Mouse (Mus musculus): ENCODE results near the gene 1700012P22Rik. TPM values are rescaled to one million over a fixed set of nuclear protein-coding genes. Genes with fewer than 3 reads are reported as not detected.

1700012P22Rik gene
- polyA plus RNA-seq, 1 experiment, result not detected

DNA sequence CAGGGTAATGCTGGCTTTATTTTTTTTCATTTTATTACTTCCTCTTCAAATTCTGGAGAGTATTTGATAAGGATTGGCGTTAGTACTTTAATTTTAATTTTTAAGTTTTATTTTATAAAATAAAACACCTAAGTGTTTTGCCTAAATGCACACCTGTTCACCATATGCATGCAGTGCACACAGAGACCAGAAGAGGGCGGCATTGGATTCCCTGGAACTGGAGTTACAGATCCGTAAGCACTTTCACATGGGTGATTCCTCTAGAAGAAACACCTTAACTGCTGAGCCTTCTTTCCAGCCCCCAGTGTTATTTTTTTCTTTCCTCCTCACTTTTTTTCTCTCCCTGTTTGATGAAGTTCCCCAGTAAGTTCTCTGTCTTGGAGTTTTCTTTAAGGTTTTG, 9.7 kb downstream of the 1700012P22Rik start:
- Histone ChIP-seq H3K27me3 (replicated peaks) (no peaks in the 10 kb centered on the region), H3K4me1 (no peaks in the 10 kb centered on the region), H3K9me3 (no peaks in the 10 kb centered on the region), H3K4me3 (replicated peaks) (no peak overlapping the region), H3K36me3 (replicated peaks; ENCODE audit: low read length) (no peaks in the 10 kb centered on the region)
- TF ChIP-seq GATA1 (IDR thresholded peaks at IDR 0.05; ENCODE audit: borderline replicate concordance, low read length) (no peak), FLI1 (IDR thresholded peaks at IDR 0.05; ENCODE audit: low read length) (no peak)

DNA sequence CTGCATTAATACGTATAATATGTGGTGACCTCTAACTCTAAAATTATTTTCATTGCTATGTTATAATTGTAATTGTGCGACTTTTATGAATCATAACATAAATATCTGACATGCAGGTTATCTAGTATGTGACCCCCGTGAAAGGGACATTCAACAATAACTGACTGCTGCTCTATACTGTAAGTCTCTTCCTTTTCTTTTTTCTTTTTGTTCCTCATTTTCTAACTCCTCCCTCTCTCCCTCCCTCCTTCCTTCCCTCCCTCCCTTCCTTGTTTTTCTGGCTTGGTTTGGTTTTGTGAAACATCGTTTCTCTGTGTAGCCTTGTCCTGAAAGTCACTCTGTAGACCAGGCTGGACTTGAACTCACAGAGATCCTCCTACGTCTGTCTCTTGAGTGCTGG, 14.0 kb downstream of the 1700012P22Rik start:
- Histone ChIP-seq H3K9me3 (0 out of 2 replicates have a peak, but pooled peaks cover 2% of the 10 kb centered on the region), H3K4me3 (replicated peaks) (no peak overlapping the region), H3K27me3 (replicated peaks) (no peaks in the 10 kb centered on the region), H3K36me3 (replicated peaks; ENCODE audit: low read length) (no peaks in the 10 kb centered on the region), H3K4me1 (no peaks in the 10 kb centered on the region)
- TF ChIP-seq GATA1 (IDR thresholded peaks at IDR 0.05; ENCODE audit: borderline replicate concordance, low read length) (no peak), FLI1 (IDR thresholded peaks at IDR 0.05; ENCODE audit: low read length) (no peak)

DNA sequence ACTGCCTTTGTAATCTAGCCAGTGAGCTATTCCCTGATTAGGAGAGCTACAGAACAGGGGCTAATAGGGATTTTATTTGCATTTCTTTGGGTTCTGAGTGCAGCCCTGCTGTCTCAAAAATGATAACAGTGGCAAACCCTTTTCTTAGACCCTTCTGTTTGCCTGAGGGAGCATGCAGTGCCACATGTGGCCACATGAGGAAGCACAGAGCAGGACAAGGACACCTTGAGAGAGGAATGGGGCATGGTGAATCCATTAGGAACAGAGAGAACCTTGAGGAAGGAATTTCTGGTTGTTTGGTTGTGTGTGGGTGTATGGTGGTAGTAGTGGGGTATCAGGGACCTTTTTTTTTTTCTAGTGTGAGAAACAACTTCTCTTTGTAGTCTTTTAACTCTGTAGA, 17.9 kb downstream of the 1700012P22Rik start:
- H3K4me3 ChIP-seq (replicated peaks), result no peak overlapping the region
- no peaks in the 10 kb centered on the region for H3K4me1 ChIP-seq

DNA sequence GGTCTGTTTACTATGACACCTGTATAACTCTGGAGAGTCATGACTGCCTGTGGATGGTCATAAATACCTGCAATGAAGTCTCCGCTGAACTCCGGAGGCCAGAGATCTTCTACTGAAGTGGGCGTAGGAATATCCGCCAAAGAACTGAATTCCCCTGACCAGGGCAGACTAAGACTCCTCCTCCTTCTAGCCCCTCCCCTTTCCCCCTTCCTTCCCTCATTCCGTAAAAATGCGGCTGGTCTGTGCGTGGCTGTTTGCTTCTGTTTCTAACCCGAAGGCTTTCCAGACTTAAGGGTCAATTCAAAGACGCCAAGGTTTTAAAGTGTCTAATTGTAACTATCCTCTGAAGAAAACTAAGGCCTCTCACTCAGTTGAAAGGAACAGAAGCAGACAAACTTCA, 30.3 kb downstream of the 1700012P22Rik start, which contains the start of gene Pramef12:
Pramef12 (minus strand) TSS at position 175 of the 400 bp plus-strand sequence.
- Histone ChIP-seq H3K4me1 (no peaks in the 10 kb centered on the region), H3K36me3 (replicated peaks; ENCODE audit: low read length) (no peaks in the 10 kb centered on the region), H3K4me3 (replicated peaks) (no peak within 1 kb of the TSS), H3K27me3 (replicated peaks) (peaks cover 4% of the 10 kb centered on the region), H3K9me3 (peaks cover 3% of the 10 kb centered on the region; the same call in 1 of the 2 replicates)
- TF ChIP-seq GATA1 (IDR thresholded peaks at IDR 0.05; ENCODE audit: borderline replicate concordance, low read length) (no peak), FLI1 (IDR thresholded peaks at IDR 0.05; ENCODE audit: low read length) (no peak)

More for the DNA sequence above, 17.9 kb downstream of the 1700012P22Rik start:
- TF ChIP-seq GATA1 (IDR thresholded peaks at IDR 0.05; ENCODE audit: borderline replicate concordance, low read length) (no peak), FLI1 (IDR thresholded peaks at IDR 0.05; ENCODE audit: low read length) (no peak)
- no peaks in the 10 kb centered on the region for H3K27me3 ChIP-seq (replicated peaks)
- no peaks in the 10 kb centered on the region for H3K36me3 ChIP-seq (replicated peaks; ENCODE audit: low read length)
- peaks cover 8% of the 10 kb centered on the region; the same call in 1 of the 2 replicates for H3K9me3 ChIP-seq

DNA sequence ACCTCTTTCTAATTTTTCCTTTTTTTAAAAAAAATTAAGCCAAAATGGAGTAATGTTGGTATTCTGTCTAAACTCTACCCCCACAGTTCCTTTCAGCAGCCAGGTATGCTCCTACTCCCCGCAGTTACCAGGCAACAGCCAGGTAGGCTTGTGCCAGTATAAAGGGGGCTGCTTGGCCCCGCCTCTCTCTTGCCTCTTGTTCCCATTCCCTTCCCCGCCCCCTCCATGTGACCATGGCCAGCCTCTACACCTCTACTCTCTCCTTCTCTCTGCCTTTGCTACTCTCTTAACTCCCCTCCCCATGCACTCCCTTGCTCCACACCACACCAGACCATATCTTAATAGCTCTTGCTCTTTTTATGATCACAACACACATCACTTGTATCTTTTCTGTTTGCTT, 32.3 kb downstream of the 1700012P22Rik start:
- Histone ChIP-seq H3K4me3 (replicated peaks) (no peak overlapping the region), H3K27me3 (replicated peaks) (peaks cover 4% of the 10 kb centered on the region), H3K36me3 (replicated peaks; ENCODE audit: low read length) (no peaks in the 10 kb centered on the region), H3K9me3 (peaks cover 3% of the 10 kb centered on the region; the same call in 1 of the 2 replicates), H3K4me1 (no peaks in the 10 kb centered on the region)
- no peak for TF ChIP-seq GATA1 (IDR thresholded peaks at IDR 0.05; ENCODE audit: borderline replicate concordance, low read length)
- TF ChIP-seq FLI1 (IDR thresholded peaks at IDR 0.05; ENCODE audit: low read length), result no peak

DNA sequence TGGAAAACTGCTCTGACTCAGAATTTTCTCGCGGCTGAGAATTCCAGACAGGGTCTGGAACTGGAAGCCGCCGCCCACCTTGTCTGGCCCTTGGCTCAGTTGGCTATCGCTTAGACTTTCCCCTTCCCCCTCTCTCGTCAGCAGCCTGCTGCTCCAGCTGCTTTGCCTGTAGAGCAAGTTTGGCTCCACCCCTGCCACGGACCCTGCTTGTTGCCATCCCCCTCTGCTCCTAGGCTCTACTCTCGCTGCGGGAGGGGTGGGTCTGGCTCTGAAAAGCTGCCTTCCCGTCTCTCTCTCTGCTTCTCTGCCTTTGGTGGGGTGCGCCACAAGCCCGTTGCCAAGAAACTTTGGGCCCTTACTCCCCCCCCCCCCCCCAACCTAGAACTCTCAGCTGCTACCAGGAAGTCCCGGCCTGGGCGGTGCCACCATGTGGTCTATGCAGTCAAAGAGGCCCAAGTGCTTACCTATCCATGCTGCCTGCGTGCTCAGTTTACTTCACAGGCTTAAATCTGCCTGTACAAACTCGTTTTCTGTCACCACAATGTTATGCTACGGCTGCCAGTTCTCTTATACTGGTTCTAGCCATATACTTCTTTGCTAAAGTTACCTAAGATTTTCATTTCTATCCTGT, 34.0 kb downstream of the 1700012P22Rik start:
- Histone ChIP-seq H3K4me3 (replicated peaks) (peak overlapping the region; percentile 71), H3K4me1 (no peaks in the 10 kb centered on the region), H3K36me3 (replicated peaks; ENCODE audit: low read length) (no peaks in the 10 kb centered on the region), H3K9me3 (no peaks in the 10 kb centered on the region), H3K27me3 (replicated peaks) (peaks cover 4% of the 10 kb centered on the region)
- no peak for TF ChIP-seq GATA1 (IDR thresholded peaks at IDR 0.05; ENCODE audit: borderline replicate concordance, low read length)
- TF ChIP-seq FLI1 (IDR thresholded peaks at IDR 0.05; ENCODE audit: low read length), result no peak

DNA sequence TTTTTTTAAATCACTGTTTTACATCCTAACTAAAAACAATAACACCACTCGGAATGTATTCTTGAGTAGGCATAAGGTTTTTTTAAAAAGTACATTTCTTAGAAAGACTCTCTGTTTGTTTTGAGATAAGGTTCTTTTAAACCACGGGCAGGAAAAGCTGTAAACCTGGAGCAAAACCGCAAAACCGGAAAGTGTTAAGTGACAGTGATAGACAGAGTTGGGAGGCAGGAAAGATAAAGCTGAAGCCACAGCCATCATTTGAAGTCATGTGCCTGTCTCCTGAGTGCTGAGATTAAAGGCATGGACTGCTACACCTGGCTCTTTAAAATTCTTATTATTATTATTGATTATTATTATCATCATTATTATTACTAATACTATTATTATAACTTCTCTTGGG, 35.9 kb downstream of the 1700012P22Rik start:
- Histone ChIP-seq H3K4me3 (replicated peaks) (no peak overlapping the region), H3K36me3 (replicated peaks; ENCODE audit: low read length) (no peaks in the 10 kb centered on the region), H3K4me1 (no peaks in the 10 kb centered on the region), H3K9me3 (no peaks in the 10 kb centered on the region), H3K27me3 (replicated peaks) (peaks cover 4% of the 10 kb centered on the region)
- TF ChIP-seq GATA1 (IDR thresholded peaks at IDR 0.05; ENCODE audit: borderline replicate concordance, low read length) (no peak), FLI1 (IDR thresholded peaks at IDR 0.05; ENCODE audit: low read length) (no peak)

DNA sequence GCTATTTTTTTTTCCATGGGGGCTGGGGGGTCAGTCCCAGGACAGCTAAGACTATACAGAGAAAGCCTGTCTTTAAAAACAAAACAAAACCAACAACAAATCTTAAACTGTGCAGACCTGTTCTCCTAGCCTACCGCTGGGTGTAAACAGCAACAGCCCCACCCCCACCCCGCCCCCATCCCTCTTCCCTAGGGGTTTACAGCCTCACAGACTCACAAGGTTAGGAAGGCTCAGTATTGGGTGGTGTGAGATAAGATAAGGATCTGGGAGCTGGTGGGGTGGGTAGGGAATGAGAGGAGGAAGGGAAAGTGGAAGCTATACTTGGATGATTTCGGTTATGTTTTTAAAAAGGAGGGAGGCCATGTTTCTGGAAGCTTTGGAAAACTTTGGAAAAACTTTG, 42.3 kb downstream of the 1700012P22Rik start:
- no peaks in the 10 kb centered on the region for H3K36me3 ChIP-seq (replicated peaks; ENCODE audit: low read length)
- TF ChIP-seq FLI1 (IDR thresholded peaks at IDR 0.05; ENCODE audit: low read length) (no peak), GATA1 (IDR thresholded peaks at IDR 0.05; ENCODE audit: borderline replicate concordance, low read length) (no peak)
- H3K4me3 ChIP-seq (replicated peaks), result no peak overlapping the region
- peaks cover 11% of the 10 kb centered on the region; the same call in 1 of the 2 replicates for H3K9me3 ChIP-seq
- no peaks in the 10 kb centered on the region for H3K27me3 ChIP-seq (replicated peaks)
- H3K4me1 ChIP-seq, result no peaks in the 10 kb centered on the region

DNA sequence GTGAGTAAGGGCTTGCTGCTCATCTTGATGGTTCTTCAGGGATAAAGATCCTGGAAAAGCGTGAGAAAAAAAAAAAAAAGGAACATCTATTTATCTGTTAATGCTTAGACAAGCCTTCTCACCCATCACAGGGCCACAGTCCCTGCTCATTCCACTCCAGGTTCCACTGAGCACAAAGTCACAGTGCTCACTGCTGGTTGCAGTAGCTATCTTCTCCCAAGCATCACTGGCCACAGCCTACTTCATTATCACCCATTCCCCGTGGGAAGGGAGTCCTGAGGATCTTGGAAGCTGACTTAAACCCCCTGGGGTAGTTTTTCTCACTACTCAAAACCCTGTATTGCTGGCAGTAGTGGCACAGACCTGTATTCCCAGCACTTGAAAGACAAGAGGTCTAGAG, 60.7 kb downstream of the 1700012P22Rik start, which contains the start of gene Pramef20:
Pramef20 (minus strand) TSS at position 23 of the 400 bp plus-strand sequence.
- H3K4me3 ChIP-seq (replicated peaks), result no peak within 1 kb of the TSS
- TF ChIP-seq GATA1 (IDR thresholded peaks at IDR 0.05; ENCODE audit: borderline replicate concordance, low read length), result no peak
- TF ChIP-seq FLI1 (IDR thresholded peaks at IDR 0.05; ENCODE audit: low read length), result no peak
- H3K27me3 ChIP-seq (replicated peaks), result no peaks in the 10 kb centered on the region
- H3K36me3 ChIP-seq (replicated peaks; ENCODE audit: low read length), result no peaks in the 10 kb centered on the region
- no peaks in the 10 kb centered on the region for H3K4me1 ChIP-seq
- H3K9me3 ChIP-seq, result peaks cover 34% of the 10 kb centered on the region

Other genes starting within 250 kb of the 1700012P22Rik start
- not detected in 2 replicates for gene Oog2, start 248.1 kb downstream of the 1700012P22Rik start, polyA plus RNA-seq (2012; ENCODE audit: insufficient read depth, low replicate concordance)
- gene C87977, start 225.5 kb downstream of the 1700012P22Rik start, polyA plus RNA-seq (2012; ENCODE audit: insufficient read depth, low replicate concordance), result not detected in 2 replicates
- not detected in 2 replicates for gene Pramel5, start 158.3 kb downstream of the 1700012P22Rik start, polyA plus RNA-seq (2012; ENCODE audit: insufficient read depth, low replicate concordance)
- gene Gm13128, start 108.5 kb downstream of the 1700012P22Rik start, polyA plus RNA-seq (2012; ENCODE audit: insufficient read depth, low replicate concordance), result not detected in 2 replicates
- not detected in 2 replicates for gene Gm13119, start 80.8 kb downstream of the 1700012P22Rik start, polyA plus RNA-seq (2012; ENCODE audit: insufficient read depth, low replicate concordance)
- not detected in 2 replicates for gene Pramef20, start 60.8 kb downstream of the 1700012P22Rik start, polyA plus RNA-seq (2012; ENCODE audit: insufficient read depth, low replicate concordance)
- not detected in 2 replicates for gene Pramef12, start 30.3 kb downstream of the 1700012P22Rik start, polyA plus RNA-seq (2012; ENCODE audit: insufficient read depth, low replicate concordance)
- not detected in 2 replicates for gene Gm9944, start 14.5 kb upstream of the 1700012P22Rik start, polyA plus RNA-seq (2012; ENCODE audit: insufficient read depth, low replicate concordance)
- not detected in 2 replicates for gene Aadacl3, start 25.0 kb upstream of the 1700012P22Rik start, polyA plus RNA-seq (2012; ENCODE audit: insufficient read depth, low replicate concordance)
- gene 9430007A20Rik, start 81.0 kb upstream of the 1700012P22Rik start, polyA plus RNA-seq (2012; ENCODE audit: insufficient read depth, low replicate concordance), result not detected in 2 replicates
- not detected in 2 replicates for gene Gm13124, start 126.4 kb upstream of the 1700012P22Rik start, polyA plus RNA-seq (2012; ENCODE audit: insufficient read depth, low replicate concordance)
- not detected in 2 replicates for gene Aadacl4, start 174.9 kb upstream of the 1700012P22Rik start, polyA plus RNA-seq (2012; ENCODE audit: insufficient read depth, low replicate concordance)
- not detected in 2 replicates for gene Gm436, start 247.6 kb upstream of the 1700012P22Rik start, polyA plus RNA-seq (2012; ENCODE audit: insufficient read depth, low replicate concordance)